Mouse (Mus musculus): Measurements from ENCODE around the gene Dhrs11.
A peak's percentile ranks its signal among the peaks of the same experiment; 100 is the strongest.
"Not testable (repeated sequence)": the region's sequence is repeated elsewhere in the genome, so short reads cannot be mapped to it uniquely, and the experiment has no call there.

Dhrs11 gene

GRCm38 (mm10) chr11:84828516-84829399 is at the start of gene Dhrs11:
Gene Dhrs11, minus strand, starts transcription at chr11:84828994.
- peak; percentile 75 for DNase-seq (ENCODE audit: low spot score in 2 of 2)

DNA sequence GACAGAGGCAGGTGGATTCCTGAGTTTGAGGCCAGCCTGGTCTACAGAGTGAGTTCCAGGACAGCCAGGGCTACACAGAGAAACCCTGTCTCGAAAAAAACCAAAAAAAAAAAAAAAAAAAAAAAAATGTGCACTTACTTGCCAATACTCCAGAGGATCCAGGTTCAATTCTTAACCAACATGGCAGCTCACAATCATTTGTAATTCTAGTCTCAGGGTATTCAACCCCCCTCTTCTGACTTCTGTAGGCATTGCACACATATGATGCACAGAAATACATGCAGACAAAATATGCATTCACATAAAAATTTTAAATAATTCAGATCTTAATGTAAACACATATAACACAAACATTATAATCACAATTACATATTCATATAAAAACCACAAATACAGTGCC is 47.2 kb upstream of the Dhrs11 start:
- not testable (repeated sequence) for DNase-seq (ENCODE audit: low spot score in 2 of 2)

GRCm38 (mm10) chr11:84873042-84873833 is 44.4 kb upstream of the Dhrs11 start:
- no peak for DNase-seq (ENCODE audit: low spot score in 2 of 2)

- DNase-seq (ENCODE audit: low spot score in 2 of 2), result no peak
These were observed 42.8 kb upstream of the Dhrs11 start for GRCm38 (mm10) chr11:84871548-84872069.

DNA sequence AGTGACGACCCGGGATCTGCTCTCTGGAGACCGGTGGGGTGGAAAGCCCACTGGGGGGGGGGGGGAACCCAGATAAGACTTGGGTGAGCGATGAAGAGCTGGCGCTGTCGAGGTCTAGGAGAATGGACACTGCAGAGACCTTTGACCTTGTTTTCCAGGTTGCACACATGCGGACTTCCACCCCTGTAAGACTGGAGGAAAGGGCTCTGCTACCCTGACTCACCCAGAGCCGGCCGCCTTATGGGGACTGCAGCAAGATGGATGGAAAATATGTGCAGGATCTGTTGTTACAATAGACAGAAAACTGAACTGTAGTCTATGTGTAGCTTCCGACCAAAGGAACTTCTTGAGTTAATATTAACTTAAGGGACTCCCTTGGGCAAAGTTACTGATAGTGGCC is 42.3 kb upstream of the Dhrs11 start:
- peak in 1 of 2 experiments; percentile 24 for DNase-seq (ENCODE audit: low spot score in 2 of 2)

DNA sequence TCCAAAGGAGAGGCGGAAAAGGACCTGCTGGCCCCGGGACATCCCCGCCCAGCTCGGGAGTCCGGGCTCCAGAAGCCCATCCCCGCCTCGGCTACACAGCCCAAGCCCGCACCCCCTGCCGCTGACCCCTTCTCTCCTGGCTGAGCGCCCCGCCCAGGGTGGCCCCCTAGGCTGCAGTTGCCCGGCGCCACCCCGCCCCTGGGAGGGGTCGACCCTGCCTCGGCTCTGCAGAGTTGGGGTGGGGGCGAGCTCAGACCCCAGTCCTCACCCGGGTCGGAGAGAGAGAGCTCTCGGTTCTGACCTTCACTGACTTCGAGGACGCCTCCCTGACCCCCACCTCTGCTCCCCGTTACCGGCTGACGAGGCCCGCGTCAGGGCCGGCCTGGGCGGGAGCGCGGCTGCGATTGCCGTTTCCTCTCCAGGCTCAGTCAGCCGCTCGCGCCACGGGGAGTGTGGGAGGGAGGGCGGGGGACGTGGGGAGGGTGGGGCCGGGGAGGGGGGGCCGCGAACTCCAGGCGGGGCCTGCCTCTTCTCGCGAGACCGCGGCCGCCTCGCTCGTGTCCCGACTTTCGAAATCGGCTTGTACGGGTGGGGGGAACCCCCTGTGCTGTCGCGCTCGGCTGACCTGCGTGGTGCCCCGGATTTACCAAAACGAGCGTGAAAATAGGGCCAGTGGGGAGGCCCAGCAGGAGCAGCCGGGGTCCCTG is 41.7 kb upstream of the Dhrs11 start, which contains the start of gene Ggnbp2:
Gene Ggnbp2, minus strand, starts transcription at position 481 of the 707 bp plus-strand sequence.
- peak; percentile 69 to 84 for DNase-seq (ENCODE audit: low spot score in 2 of 2)

- peak; percentile 82 to 87 for DNase-seq (ENCODE audit: low spot score in 2 of 2)
These were observed 40.9 kb upstream of the Dhrs11 start for GRCm38 (mm10) chr11:84869537-84870232.

DNA sequence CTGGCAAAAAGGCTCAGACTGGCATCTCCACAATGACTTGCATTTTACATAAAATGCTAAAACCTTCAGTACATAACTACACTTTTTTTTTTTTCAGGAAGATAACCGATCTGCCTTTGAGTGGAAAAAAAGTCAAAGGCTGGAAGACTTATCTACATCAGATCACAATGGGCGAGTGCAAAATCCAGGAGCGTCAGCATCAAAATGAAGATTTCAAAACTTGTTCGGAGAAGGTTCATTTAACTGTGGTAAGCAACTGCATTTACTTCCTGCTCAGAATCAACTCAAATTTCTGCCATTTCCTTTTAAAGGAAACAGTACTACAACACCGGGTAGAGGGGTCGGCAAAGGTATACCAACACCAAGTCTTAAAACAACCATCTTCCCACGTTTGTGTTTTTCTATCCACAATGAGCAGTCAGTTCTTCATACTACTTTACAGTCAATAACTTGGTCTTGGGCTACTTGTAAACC is 40.0 kb upstream of the Dhrs11 start:
- no peak for DNase-seq (ENCODE audit: low spot score in 2 of 2)

GRCm38 (mm10) chr11:84867586-84867985 is 38.8 kb upstream of the Dhrs11 start:
- DNase-seq (ENCODE audit: low spot score in 2 of 2), result no peak

DNA sequence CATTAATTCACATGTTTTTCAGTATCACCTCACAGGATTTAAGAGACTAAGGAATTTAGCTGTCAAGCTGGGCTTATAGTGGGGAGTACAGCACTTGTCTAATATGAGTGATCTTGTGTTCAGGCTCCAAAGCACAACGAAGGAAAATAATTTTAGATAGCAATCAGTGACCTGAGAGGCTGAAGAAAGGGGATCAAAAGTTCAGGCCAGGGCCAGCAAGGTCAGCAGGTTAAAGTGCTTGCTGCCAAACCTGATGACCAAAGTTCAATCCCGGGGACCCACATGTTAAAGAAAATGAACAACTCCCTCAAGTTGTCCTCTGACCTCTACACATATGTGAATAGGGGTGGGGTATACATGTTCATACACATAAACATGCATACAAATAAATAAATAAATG is 36.5 kb upstream of the Dhrs11 start:
- DNase-seq (ENCODE audit: low spot score in 2 of 2), result no peak

DNA sequence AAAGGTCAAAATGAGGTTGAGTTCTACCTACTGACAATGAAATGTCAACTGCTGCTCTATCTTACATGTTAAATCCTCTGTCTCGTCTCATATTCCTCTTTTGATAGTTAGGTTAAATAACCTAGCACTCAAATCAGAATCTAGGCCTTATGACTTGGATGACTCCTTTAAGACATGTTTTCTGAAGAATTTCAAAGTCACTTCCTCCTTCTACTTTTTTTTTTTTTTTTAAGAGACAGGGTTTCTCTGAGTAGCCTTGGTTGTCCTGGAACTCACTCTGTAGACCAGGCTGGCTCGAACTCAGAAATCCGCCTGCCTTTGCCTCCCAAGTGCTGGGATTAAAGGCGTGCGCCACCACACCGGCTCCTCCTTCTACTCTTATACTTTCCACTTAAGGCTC is 26.5 kb upstream of the Dhrs11 start:
- no peak for DNase-seq (ENCODE audit: low spot score in 2 of 2)

DNA sequence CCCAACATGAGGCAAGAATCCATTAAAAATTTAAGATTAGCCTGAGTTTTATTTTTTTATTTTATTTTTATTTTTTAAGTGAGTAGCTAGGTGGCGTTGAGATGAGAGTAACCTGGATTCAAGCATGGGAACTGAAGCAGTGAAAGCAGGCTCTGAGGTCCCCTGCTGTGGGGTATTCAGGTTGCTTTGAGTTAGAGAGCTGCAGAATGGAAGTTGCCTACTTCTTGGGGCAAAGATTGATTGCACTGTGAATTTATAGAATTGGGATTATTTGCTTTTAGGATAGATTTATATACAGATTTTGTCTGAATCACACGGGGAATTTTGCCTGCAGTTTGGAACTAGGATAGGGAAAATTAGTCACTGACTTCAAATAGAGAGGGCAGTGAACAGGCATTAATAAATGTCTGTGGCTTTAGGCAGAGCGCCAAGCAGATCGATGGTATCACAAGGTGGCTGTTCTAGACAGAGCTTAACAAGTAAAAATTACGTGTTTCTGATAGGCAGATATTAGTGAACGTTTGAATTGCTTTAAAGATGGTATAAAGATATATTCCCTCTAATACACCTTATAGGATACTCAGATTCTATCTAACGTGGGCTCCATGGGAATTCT is 18.8 kb upstream of the Dhrs11 start:
- no peak for DNase-seq (ENCODE audit: low spot score in 2 of 2)

GRCm38 (mm10) chr11:84846741-84847474 is 18.1 kb upstream of the Dhrs11 start:
- no peak for DNase-seq (ENCODE audit: low spot score in 2 of 2)

DNA sequence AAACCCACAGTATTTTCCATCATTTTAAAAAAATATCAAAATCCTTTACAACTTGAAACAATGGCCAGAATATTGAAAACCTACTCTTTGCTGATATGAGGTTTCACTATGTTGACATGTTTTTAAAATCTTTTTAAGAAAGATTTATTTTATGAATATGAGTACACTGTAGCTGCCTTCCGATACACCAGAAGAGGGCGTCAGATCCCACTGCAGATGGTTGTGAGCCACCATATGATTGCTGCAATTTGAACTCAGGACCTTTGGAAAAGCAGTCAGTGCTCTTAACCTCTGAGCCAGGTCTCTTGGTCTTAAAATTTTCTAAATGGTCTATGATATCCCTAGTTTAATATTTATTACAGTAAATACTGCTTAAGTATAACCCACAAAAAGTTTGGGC is 10.5 kb upstream of the Dhrs11 start:
- DNase-seq (ENCODE audit: low spot score in 2 of 2), result no peak

GRCm38 (mm10) chr11:84829495-84829894 is 701 bp upstream of the Dhrs11 start:
- DNase-seq (ENCODE audit: low spot score in 2 of 2), result not testable (repeated sequence)

GRCm38 (mm10) chr11:84827901-84828503 is 792 bp downstream of the Dhrs11 start:
- no peak for DNase-seq (ENCODE audit: low spot score in 2 of 2)

DNA sequence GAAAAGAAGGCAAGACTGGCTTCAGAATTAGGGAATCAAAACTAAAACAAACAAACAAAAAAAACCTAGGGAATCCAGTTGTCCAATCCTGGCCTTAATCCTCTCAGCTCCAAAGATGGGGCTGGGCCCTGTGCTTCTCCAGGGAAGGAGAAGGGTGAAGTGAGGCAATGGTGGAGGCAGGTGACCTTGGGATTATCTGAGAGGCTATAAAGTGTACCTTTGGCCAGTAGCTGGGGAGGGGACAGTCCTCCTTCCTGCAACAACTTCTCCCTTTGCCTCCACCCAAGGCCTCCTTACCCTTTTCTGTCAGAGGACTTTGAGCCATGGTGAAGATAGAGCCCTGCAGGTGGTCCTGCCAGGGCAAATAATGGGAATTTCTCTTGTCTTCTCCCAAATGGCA is 1.3 kb downstream of the Dhrs11 start:
- DNase-seq (ENCODE audit: low spot score in 2 of 2), result no peak

GRCm38 (mm10) chr11:84826185-84826584 is 2.6 kb downstream of the Dhrs11 start:
- DNase-seq (ENCODE audit: low spot score in 2 of 2), result no peak

GRCm38 (mm10) chr11:84825261-84825807 is 3.5 kb downstream of the Dhrs11 start:
- no peak for DNase-seq (ENCODE audit: low spot score in 2 of 2)

Data from frontal cortex, postnatal 25 days (tissue).